Mouse (Mus musculus) liver, adult 2 months (tissue): Measurements from ENCODE around the gene Abhd10. TPM values are rescaled to one million over a fixed set of nuclear protein-coding genes. Genes with fewer than 3 reads are reported as not detected.

Experiments
- DNase-seq: peaks from one replicate; pipeline ENCODE4 v3.0.0-alpha.2; 2011; ENCODE audit warnings: low read depth, low spot score; ENCODE audit errors: extremely low read depth
- H3K27ac ChIP-seq: fragments of 200-500 bp; replicated peaks from 2 replicates; pipeline ENCODE4 v1.5.1; 2012; ENCODE audit warnings: low read depth, mild to moderate bottlenecking, control low read depth, inconsistent platforms, low read length; ENCODE audit not compliant: insufficient read depth
- H3K27me3 ChIP-seq: fragments of 200-500 bp; 2 replicates; pipeline ENCODE4 v1.6.1; 2012; ENCODE audit warnings: mild to moderate bottlenecking, moderate library complexity, low read length, inconsistent platforms; ENCODE audit not compliant: control insufficient read depth, insufficient read depth
- H3K36me3 ChIP-seq: fragments of 200-500 bp; 2 replicates; pipeline ENCODE4 v1.6.1; 2012; ENCODE audit warnings: low read length, inconsistent platforms; ENCODE audit not compliant: control insufficient read depth, insufficient read depth
- H3K4me1 ChIP-seq: fragments of 200-500 bp; 2 replicates; pipeline ENCODE4 v1.6.1; 2011; ENCODE audit warnings: low read length; ENCODE audit not compliant: control insufficient read depth, insufficient read depth
- H3K4me3 ChIP-seq: fragments of 200-500 bp; 2 replicates; pipeline ENCODE4 v1.5.1; 2011; ENCODE audit warnings: low read depth, mild to moderate bottlenecking, control low read depth, low read length, moderate library complexity; ENCODE audit not compliant: insufficient read depth
- H3K79me2 ChIP-seq: fragments of 200-500 bp; 2 replicates; pipeline ENCODE4 v1.6.1; 2012; ENCODE audit warnings: inconsistent platforms, mild to moderate bottlenecking, low read length, moderate library complexity; ENCODE audit not compliant: control insufficient read depth, insufficient read depth
- H3K9ac ChIP-seq: fragments of 200-500 bp; 2 replicates; pipeline ENCODE4 v1.6.1; 2012; ENCODE audit warnings: low read depth, mild to moderate bottlenecking, control low read depth, inconsistent platforms, low read length
- CTCF ChIP-seq: fragments of 200-500 bp; IDR thresholded peaks from 2 replicates; pipeline ENCODE4 v1.5.1; 2011; ENCODE audit warnings: low read depth, low read length, control low read depth
- POLR2A ChIP-seq: fragments of 200-500 bp; IDR thresholded peaks from 2 replicates; pipeline ENCODE4 v1.6.1; 2011; ENCODE audit warnings: low read length, control low read depth; ENCODE audit not compliant: insufficient read depth; ENCODE audit errors: extremely low read depth
- WGBS: fragments of 180-500 bp; shearing (Covaris S2); methylation state at CpG from one replicate; pipeline ENCODE4 v1.1.7; 2018; 5-methylcytosine and 5-hydroxymethylcytosine counted together
- polyA plus RNA-seq: library from polyadenylated mRNA; depleted of rRNA; stranded (reverse); fragments of >200 nt; gene quantifications from 2 replicates; pipeline ENCODE4 v1.2.3, GENCODE M21; 2012
- total RNA-seq: library from RNA; depleted of rRNA; stranded (reverse); fragments of >200 nt; gene quantifications from 2 replicates; pipeline ENCODE4 v1.2.3, GENCODE M21; 2014

Gene Abhd10
- total and polyA plus RNA-seq, 2 experiments = 4.6 to 5.1 TPM

GRCm38 (mm10) chr16:45762859-45763505, 20.2 kb upstream of the Abhd10 start:
- no peak for DNase-seq
- 94% methylated on average over 13 of the region's 13 CpGs for WGBS
- Histone ChIP-seq H3K9ac (no peak overlapping the region), H3K79me2 (no peaks in the 10 kb centered on the region), H3K27me3 (no peaks in the 10 kb centered on the region), H3K36me3 (peaks cover 50% of the 10 kb centered on the region), H3K27ac (no peak overlapping the region), H3K4me1 (peaks cover 2% of the 10 kb centered on the region), H3K4me3 (no peak overlapping the region)
- TF ChIP-seq CTCF (no peak), POLR2A (no peak)

- 74% methylated on average over 1 of the region's 1 CpGs for WGBS
- TF ChIP-seq POLR2A (no peak), CTCF (no peak)
Measured at GRCm38 (mm10) chr16:45761425-45761824, 18.7 kb upstream of the Abhd10 start.

GRCm38 (mm10) chr16:45758726-45759269, 16.0 kb upstream of the Abhd10 start:
- Histone ChIP-seq H3K4me3 (no peak overlapping the region), H3K27me3 (no peaks in the 10 kb centered on the region), H3K9ac (no peak overlapping the region), H3K79me2 (no peaks in the 10 kb centered on the region), H3K27ac (peak overlapping the region; percentile 13; the same call in 1 of the 2 replicates), H3K4me1 (peaks cover 2% of the 10 kb centered on the region), H3K36me3 (peaks cover 41% of the 10 kb centered on the region)
- no peak for TF ChIP-seq CTCF
- no peak for TF ChIP-seq POLR2A
- 65% methylated on average over 9 of the region's 9 CpGs for WGBS
- no peak for DNase-seq

More at GRCm38 (mm10) chr16:45761425-45761824, 18.7 kb upstream of the Abhd10 start:
- Histone ChIP-seq H3K4me3 (no peak overlapping the region), H3K4me1 (peaks cover 2% of the 10 kb centered on the region), H3K79me2 (no peaks in the 10 kb centered on the region), H3K27ac (no peak overlapping the region), H3K27me3 (no peaks in the 10 kb centered on the region), H3K9ac (no peak overlapping the region), H3K36me3 (peaks cover 53% of the 10 kb centered on the region)
- DNase-seq = no peak

GRCm38 (mm10) chr16:45757421-45758078, 14.8 kb upstream of the Abhd10 start:
- Histone ChIP-seq H3K79me2 (no peaks in the 10 kb centered on the region), H3K27ac (peak overlapping the region; percentile 91)
- DNase-seq = peak; percentile 20

GRCm38 (mm10) chr16:45756855-45757254, 14.1 kb upstream of the Abhd10 start:
- no peak overlapping the region for H3K9ac ChIP-seq
- no peak overlapping the region for H3K27ac ChIP-seq
- peaks cover 2% of the 10 kb centered on the region for H3K4me1 ChIP-seq
- DNase-seq = peak; percentile 51
- 30% methylated on average over 9 of the region's 9 CpGs for WGBS
- peaks cover 33% of the 10 kb centered on the region for H3K36me3 ChIP-seq
- H3K27me3 ChIP-seq = no peaks in the 10 kb centered on the region
- no peak overlapping the region for H3K4me3 ChIP-seq
- TF ChIP-seq CTCF = peak; percentile 40
- TF ChIP-seq POLR2A = no peak
- H3K79me2 ChIP-seq = no peaks in the 10 kb centered on the region

More at GRCm38 (mm10) chr16:45757421-45758078, 14.8 kb upstream of the Abhd10 start:
- Histone ChIP-seq H3K4me1 (peaks cover 2% of the 10 kb centered on the region), H3K27me3 (no peaks in the 10 kb centered on the region), H3K9ac (no peak overlapping the region), H3K4me3 (no peak overlapping the region), H3K36me3 (peaks cover 30% of the 10 kb centered on the region)
- TF ChIP-seq POLR2A = no peak
- no peak for TF ChIP-seq CTCF
- 78% methylated on average over 12 of the region's 12 CpGs for WGBS
